Mouse (Mus musculus) inflammation-experienced regulatory T-cells, adult 6 months (primary cell): ENCODE measurements around the gene Gm13290. TPM values are rescaled to one million over a fixed set of nuclear protein-coding genes. Genes with fewer than 3 reads are reported as not detected.
A peak's percentile ranks its signal among the peaks of the same experiment; 100 is the strongest.
"Not testable (repeated sequence)": the region's sequence is repeated elsewhere in the genome, so short reads cannot be mapped to it uniquely, and the experiment has no call there.

ENCODE experiments used
- ATAC-seq: one replicate; pipeline ENCODE4 v1.8.0; 2017
- polyA plus RNA-seq, 3 experiments: library from polyadenylated mRNA; unstranded; fragments of 100-300 nt; shearing (Covaris generic); gene quantifications; one replicate each; pipeline ENCODE4 v1.2.1; 2017

The Gm13290 gene
- polyA plus RNA-seq, result not detected

- not testable (repeated sequence) for ATAC-seq
Measured at GRCm38 (mm10) chr4:88773534-88773933, at the start of gene Gm13290. Gene Gm13290, plus strand, starts transcription at chr4:88773834.

- ATAC-seq, result no peak
Measured at GRCm38 (mm10) chr4:88726727-88727126, 46.9 kb upstream of the Gm13290 start.

DNA sequence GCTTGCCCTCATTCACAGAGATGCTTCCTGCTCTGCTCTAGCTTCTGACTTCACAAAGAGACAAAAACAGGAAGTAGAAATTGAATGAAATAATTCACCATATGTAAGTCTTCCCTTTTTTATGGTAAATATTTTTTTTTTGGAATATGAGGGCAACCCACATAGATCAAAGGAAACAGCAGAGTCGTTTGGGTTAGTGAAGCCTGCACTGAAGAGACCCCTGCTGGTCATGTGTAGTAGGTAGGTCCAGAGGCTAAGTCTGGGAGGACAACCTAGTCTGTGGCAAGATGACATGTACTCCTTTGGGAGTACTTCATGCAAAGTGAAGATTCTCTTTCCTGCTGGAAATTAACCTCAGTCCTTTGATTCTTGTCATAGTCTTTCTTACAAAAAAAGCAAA lies 46.3 kb upstream of the Gm13290 start:
- peak; percentile 89 for ATAC-seq

GRCm38 (mm10) chr4:88738480-88738879 lies 35.2 kb upstream of the Gm13290 start:
- ATAC-seq, result peak; percentile 73

- no peak for ATAC-seq
Measured at GRCm38 (mm10) chr4:88739036-88739435, 34.6 kb upstream of the Gm13290 start.

DNA sequence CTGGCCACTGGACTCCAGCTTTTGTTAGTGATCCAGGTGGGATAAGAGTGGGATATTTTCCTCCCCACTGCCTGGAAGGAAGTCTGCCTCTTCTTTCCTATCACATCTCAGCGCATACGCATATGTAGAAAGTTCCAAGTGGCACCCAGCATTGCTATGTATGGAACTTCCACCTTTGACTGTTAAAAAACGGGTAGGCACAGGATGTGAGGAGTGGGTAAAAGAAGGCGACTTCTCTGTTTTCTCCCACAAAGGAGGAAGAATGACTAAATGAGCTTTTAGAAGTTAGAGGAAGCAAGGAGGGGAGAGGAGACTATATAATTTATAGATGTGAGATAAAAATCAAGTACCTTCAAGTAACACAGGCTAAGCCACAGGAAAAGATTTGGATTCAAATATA lies 32.2 kb upstream of the Gm13290 start:
- ATAC-seq, result no peak

GRCm38 (mm10) chr4:88742771-88743371 lies 30.8 kb upstream of the Gm13290 start:
- ATAC-seq, result peak; percentile 58

GRCm38 (mm10) chr4:88744207-88744606 lies 29.4 kb upstream of the Gm13290 start:
- ATAC-seq, result no peak

DNA sequence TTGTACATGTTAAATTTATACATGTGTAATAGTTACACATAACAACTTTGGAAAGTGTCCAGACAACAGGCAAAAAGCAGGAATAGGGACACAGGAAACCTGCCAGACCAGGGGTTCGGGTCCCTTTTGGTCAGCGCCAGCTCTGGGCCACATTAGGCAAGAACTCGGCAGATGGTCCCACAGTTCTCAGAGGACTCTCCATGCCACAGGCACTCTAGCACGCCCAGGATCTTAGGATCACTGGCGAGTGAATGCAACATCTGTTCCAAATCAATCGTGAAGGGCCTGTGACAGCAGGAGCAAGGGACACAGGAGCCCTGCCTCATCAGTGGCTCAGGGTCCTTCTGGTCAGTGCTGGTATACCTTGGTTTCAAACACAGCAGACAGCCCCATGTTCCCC lies 23.7 kb upstream of the Gm13290 start:
- ATAC-seq, result no peak

DNA sequence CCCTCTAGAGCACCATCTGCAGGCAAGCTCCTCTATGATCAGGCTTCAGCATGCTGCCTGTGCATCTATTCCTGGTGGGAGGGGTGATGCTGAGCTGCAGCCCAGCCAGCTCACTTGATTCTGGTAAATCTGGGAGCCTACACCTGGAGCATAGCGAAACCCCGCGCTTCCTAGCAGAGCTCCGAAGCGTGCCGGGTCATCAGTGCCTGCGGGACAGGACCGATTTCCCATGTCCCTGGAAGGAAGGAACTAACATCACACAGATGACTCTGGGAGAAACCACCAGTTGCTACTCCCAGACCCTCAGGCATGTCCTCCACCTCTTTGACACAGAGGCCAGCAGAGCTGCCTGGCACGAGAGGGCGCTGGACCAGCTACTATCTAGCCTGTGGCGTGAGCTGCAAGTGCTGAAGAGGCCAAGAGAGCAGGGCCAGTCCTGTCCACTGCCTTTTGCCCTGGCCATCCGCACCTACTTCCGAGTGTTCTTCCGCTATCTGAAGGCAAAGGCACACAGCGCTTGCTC lies 18.8 kb upstream of the Gm13290 start, which contains the start of gene Gm13271:
Gm13271 (plus strand) TSS at position 51 of the 523 bp plus-strand sequence.
- not testable (repeated sequence) for ATAC-seq

GRCm38 (mm10) chr4:88756581-88757513 lies 16.8 kb upstream of the Gm13290 start:
- ATAC-seq, result not testable (repeated sequence)

- peak; percentile 100 for ATAC-seq
Measured at GRCm38 (mm10) chr4:88757628-88758031, 16.0 kb upstream of the Gm13290 start.

GRCm38 (mm10) chr4:88758751-88759150 lies 14.9 kb upstream of the Gm13290 start:
- not testable (repeated sequence) for ATAC-seq

DNA sequence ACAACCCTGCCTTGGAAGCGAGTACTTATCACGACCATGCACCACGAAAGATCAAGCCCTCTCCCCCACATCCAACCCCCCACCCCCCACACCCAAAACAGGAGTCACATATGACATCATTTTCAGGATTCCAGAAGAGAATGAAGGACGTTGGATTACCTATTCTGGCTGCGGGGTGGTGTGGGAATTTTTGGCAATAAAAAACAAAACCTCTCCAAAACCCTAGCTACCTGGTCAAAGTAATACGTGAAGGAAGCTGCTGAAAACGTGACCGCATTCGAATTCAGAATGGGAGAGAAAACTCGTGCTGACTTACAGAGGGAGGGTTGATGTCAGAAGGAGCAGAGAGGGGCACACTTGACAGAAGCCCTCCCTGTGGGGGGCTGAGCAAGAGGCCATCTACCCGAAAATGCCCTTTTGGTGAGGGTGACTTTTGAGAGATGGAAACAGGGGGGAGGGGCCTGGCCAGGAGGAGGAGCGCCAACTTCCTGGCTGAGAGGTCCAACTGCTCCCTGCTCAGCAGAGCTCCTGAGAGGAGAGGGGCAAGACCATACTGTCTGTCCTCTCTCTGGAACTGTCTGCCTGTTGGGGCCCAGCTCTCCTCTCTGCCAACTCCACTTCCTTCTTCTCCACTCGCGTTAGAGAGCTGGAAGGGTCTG lies 13.9 kb upstream of the Gm13290 start, which contains the start of gene Gm13283:
Gm13283 (plus strand) TSS at position 510 of the 659 bp plus-strand sequence.
- not testable (repeated sequence) for ATAC-seq

- not testable (repeated sequence) for ATAC-seq
Measured at GRCm38 (mm10) chr4:88760431-88760830, 13.2 kb upstream of the Gm13290 start.

- ATAC-seq, result not testable (repeated sequence)
Measured at GRCm38 (mm10) chr4:88761776-88762175, 11.9 kb upstream of the Gm13290 start.

DNA sequence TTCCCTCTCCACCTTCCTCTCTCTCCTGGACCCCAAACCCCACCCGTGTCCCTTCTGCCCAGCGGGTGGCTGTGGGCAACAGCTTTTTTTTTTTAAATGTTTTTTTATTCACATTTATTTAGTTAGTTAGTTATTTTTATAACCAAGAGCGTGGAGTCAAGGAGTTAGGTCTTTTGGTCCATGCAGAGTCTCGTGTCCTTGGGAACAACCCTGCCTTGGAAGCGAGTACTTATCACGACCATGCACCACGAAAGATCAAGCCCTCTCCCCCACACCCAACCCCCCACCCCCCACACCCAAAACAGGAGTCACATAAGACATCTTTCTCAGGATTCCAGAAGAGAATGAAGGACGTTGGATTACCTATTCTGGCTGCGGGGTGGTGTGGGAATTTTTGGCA lies 11.3 kb upstream of the Gm13290 start:
- ATAC-seq, result not testable (repeated sequence)

- ATAC-seq, result not testable (repeated sequence)
Measured at GRCm38 (mm10) chr4:88763384-88764018, 10.1 kb upstream of the Gm13290 start.

- not testable (repeated sequence) for ATAC-seq
Measured at GRCm38 (mm10) chr4:88776622-88777021, 3.0 kb downstream of the Gm13290 start, which contains the start of gene Gm13289. Gene Gm13289, plus strand, starts transcription at chr4:88776922.

DNA sequence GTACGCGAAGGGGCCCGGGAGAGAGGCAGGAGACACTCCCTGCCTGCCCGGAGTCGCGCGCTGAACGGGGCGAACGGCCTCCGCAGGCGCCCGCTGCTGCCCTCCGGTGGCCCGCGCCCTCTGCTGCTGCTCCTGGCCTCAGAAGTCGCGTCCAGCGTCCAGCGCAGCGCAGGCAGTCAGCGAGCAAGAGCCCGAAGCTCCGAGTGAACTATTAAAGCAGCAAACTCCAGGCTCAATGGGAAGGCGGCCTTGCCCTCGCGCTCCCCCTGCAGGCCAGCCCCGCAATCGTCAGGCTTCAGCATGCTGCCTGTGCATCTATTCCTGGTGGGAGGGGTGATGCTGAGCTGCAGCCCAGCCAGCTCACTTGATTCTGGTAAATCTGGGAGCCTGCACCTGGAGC lies 5.9 kb downstream of the Gm13290 start, which contains the start of gene Gm13272:
Gm13272 (plus strand) TSS at position 301 of the 400 bp plus-strand sequence.
- ATAC-seq, result not testable (repeated sequence)

DNA sequence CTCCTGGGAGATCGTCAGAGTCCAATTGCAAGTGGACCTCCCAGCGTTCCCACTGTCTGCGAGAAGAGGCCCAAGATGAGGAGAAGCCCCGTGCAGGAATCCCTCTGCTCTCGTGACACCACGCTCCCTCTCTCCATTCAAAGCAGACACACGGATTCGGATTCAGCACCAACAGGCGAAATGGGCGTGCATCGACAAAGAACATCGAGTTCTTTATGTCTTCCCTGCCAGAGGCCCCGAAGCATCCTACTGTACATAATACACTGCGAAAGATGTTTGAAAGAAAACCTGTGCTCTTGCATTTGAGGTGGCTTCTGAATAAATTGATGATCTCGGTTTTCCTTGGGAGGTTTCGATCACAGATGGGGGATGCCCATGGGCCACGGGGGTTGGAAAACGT lies 6.7 kb downstream of the Gm13290 start:
- not testable (repeated sequence) for ATAC-seq

- ATAC-seq, result not testable (repeated sequence)
Measured at GRCm38 (mm10) chr4:88781831-88782230, 8.2 kb downstream of the Gm13290 start, which contains the start of gene Ifnz. Gene Ifnz, plus strand, starts transcription at chr4:88782131.
